Mouse (Mus musculus): ENCODE measurements at regions not wholly inside any gene's neighbourhood (a gene's known extent, or its start where the extent isn't known, plus 50 kb on each side); places are given as distances from the start of the nearest gene placed in this dataset.

GRCm38 (mm10) chr10:124250004-124250403, 986.2 kb downstream of the Fam19a2 start:
- 57% methylated on average over 4 of the region's 4 CpGs for WGBS
- H3K27ac ChIP-seq (ENCODE audit: low read depth), result no peak overlapping the region
- TF ChIP-seq EP300 (IDR thresholded peaks at IDR 0.05; ENCODE audit: low read depth) (no peak), CTCF (IDR thresholded peaks at IDR 0.05; ENCODE audit: low read depth) (no peak)
- H3K9me3 ChIP-seq (replicated peaks; ENCODE audit: control insufficient read depth, low read length), result no peaks in the 10 kb centered on the region
- ATAC-seq (ENCODE audit: insufficient read depth, low read depth) (no peak), DNase-seq (ENCODE audit: low spot score) (no peak)
- no peak overlapping the region for H3K4me3 ChIP-seq (ENCODE audit: low read depth, low read length)
- no peak overlapping the region for H3K9ac ChIP-seq (replicated peaks; ENCODE audit: low read depth, low read length)
- no peaks in the 10 kb centered on the region for H3K27me3 ChIP-seq (ENCODE audit: control insufficient read depth, insufficient read depth, low read length)
- no peak overlapping the region for H3K4me2 ChIP-seq (ENCODE audit: low read depth, low read length)
- no peaks in the 10 kb centered on the region for H3K4me1 ChIP-seq (ENCODE audit: control insufficient read depth, insufficient read depth)
- H3K36me3 ChIP-seq (replicated peaks; ENCODE audit: control insufficient read depth, insufficient read depth, low read length), result no peaks in the 10 kb centered on the region

- Histone ChIP-seq H3K9me3 (replicated peaks; ENCODE audit: control insufficient read depth, low read length) (no peaks in the 10 kb centered on the region), H3K4me1 (ENCODE audit: control insufficient read depth, insufficient read depth) (no peaks in the 10 kb centered on the region), H3K27ac (ENCODE audit: low read depth) (no peak overlapping the region), H3K9ac (replicated peaks; ENCODE audit: low read depth, low read length) (peak overlapping the region; percentile 38; the same call in 1 of the 2 replicates), H3K27me3 (ENCODE audit: control insufficient read depth, insufficient read depth, low read length) (no peaks in the 10 kb centered on the region), H3K4me3 (ENCODE audit: low read depth, low read length) (peak overlapping the region; percentile 40), H3K4me2 (ENCODE audit: low read depth, low read length) (peak overlapping the region; percentile 54), H3K36me3 (replicated peaks; ENCODE audit: control insufficient read depth, insufficient read depth, low read length) (no peaks in the 10 kb centered on the region)
- ATAC-seq (ENCODE audit: insufficient read depth, low read depth) (peak; percentile 57; the same call in 1 of the 2 replicates), DNase-seq (ENCODE audit: low spot score) (peak; percentile 20)
- WGBS, result 36% methylated on average over 18 of the region's 18 CpGs
- TF ChIP-seq CTCF (IDR thresholded peaks at IDR 0.05; ENCODE audit: low read depth) (no peak), EP300 (IDR thresholded peaks at IDR 0.05; ENCODE audit: low read depth) (no peak)
Observed at GRCm38 (mm10) chr10:124288301-124288995, 1024.7 kb downstream of the Fam19a2 start.

- Histone ChIP-seq H3K4me1 (ENCODE audit: control insufficient read depth, insufficient read depth) (no peaks in the 10 kb centered on the region), H3K9me3 (replicated peaks; ENCODE audit: control insufficient read depth, low read length) (no peaks in the 10 kb centered on the region), H3K4me2 (ENCODE audit: low read depth, low read length) (no peak overlapping the region), H3K9ac (replicated peaks; ENCODE audit: low read depth, low read length) (no peak overlapping the region), H3K4me3 (ENCODE audit: low read depth, low read length) (no peak overlapping the region), H3K27ac (ENCODE audit: low read depth) (no peak overlapping the region), H3K36me3 (replicated peaks; ENCODE audit: control insufficient read depth, insufficient read depth, low read length) (no peaks in the 10 kb centered on the region), H3K27me3 (ENCODE audit: control insufficient read depth, insufficient read depth, low read length) (no peaks in the 10 kb centered on the region)
- TF ChIP-seq EP300 (IDR thresholded peaks at IDR 0.05; ENCODE audit: low read depth) (no peak), CTCF (IDR thresholded peaks at IDR 0.05; ENCODE audit: low read depth) (no peak)
- ATAC-seq (ENCODE audit: insufficient read depth, low read depth), result no peak
- WGBS, result 64% methylated on average over 2 of the region's 2 CpGs
- DNase-seq (ENCODE audit: low spot score), result no peak
Observed at GRCm38 (mm10) chr10:124297198-124297677, 1033.4 kb downstream of the Fam19a2 start.

DNA sequence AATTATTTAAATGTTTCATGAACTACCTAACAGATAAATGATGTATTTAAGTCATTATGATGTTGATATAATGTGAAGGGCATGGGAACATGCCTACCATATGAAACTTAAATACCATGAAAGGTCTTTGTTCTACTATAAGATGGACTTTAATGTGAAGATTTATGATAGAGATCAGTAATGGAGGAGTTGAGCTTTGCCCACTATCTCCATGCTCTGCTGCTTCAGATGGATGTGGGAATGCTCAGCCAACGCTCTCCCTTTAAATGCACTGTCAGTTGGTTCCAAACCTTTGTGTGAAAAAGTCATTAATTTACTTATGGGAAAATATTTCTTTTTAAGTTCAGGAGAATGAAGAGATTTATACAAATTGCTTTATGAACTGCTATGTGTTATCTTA, 1040.9 kb downstream of the Fam19a2 start:
- no peak for TF ChIP-seq CTCF (IDR thresholded peaks at IDR 0.05; ENCODE audit: low read depth)
- TF ChIP-seq EP300 (IDR thresholded peaks at IDR 0.05; ENCODE audit: low read depth), result no peak
- no peak overlapping the region for H3K27ac ChIP-seq (ENCODE audit: low read depth)
- H3K27me3 ChIP-seq (ENCODE audit: control insufficient read depth, insufficient read depth, low read length), result no peaks in the 10 kb centered on the region
- ATAC-seq (ENCODE audit: insufficient read depth, low read depth) (no peak), DNase-seq (ENCODE audit: low spot score) (no peak)
- H3K4me2 ChIP-seq (ENCODE audit: low read depth, low read length), result no peak overlapping the region
- H3K36me3 ChIP-seq (replicated peaks; ENCODE audit: control insufficient read depth, insufficient read depth, low read length), result no peaks in the 10 kb centered on the region
- no peaks in the 10 kb centered on the region for H3K4me1 ChIP-seq (ENCODE audit: control insufficient read depth, insufficient read depth)
- no peak overlapping the region for H3K9ac ChIP-seq (replicated peaks; ENCODE audit: low read depth, low read length)
- WGBS, result 84% methylated on average over 1 of the region's 1 CpGs
- no peak overlapping the region for H3K4me3 ChIP-seq (ENCODE audit: low read depth, low read length)
- no peaks in the 10 kb centered on the region for H3K9me3 ChIP-seq (replicated peaks; ENCODE audit: control insufficient read depth, low read length)

- TF ChIP-seq EP300 (IDR thresholded peaks at IDR 0.05; ENCODE audit: low read depth), result no peak
- no peak for TF ChIP-seq CTCF (IDR thresholded peaks at IDR 0.05; ENCODE audit: low read depth)
- Histone ChIP-seq H3K4me3 (ENCODE audit: low read depth, low read length) (no peak overlapping the region), H3K9me3 (replicated peaks; ENCODE audit: control insufficient read depth, low read length) (no peaks in the 10 kb centered on the region), H3K27ac (ENCODE audit: low read depth) (no peak overlapping the region), H3K36me3 (replicated peaks; ENCODE audit: control insufficient read depth, insufficient read depth, low read length) (no peaks in the 10 kb centered on the region), H3K4me1 (ENCODE audit: control insufficient read depth, insufficient read depth) (no peaks in the 10 kb centered on the region), H3K9ac (replicated peaks; ENCODE audit: low read depth, low read length) (no peak overlapping the region), H3K27me3 (ENCODE audit: control insufficient read depth, insufficient read depth, low read length) (no peaks in the 10 kb centered on the region), H3K4me2 (ENCODE audit: low read depth, low read length) (no peak overlapping the region)
- ATAC-seq (ENCODE audit: insufficient read depth, low read depth), result no peak
- 78% methylated on average over 3 of the region's 3 CpGs for WGBS
- no peak for DNase-seq (ENCODE audit: low spot score)
Observed at GRCm38 (mm10) chr10:124305644-124306043, 1041.8 kb downstream of the Fam19a2 start.

DNA sequence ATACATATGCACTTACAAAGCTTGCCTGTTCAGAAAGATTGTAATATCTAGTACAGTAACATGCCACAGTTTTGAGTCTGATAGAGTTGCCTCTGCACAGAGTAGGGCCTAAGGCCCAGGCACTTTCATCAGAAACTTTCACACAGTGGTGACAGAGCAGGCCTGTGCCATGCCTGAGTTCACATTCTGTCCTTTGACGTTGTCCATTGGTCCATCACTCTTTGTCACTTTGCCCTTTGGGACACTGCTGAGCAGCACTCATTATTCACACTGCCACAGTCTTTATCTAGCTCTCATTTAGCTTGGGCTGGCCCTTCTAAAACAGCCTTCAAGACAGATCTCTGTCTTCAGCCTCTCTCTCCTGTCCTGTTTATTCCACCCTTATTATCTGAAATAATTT, 1055.0 kb downstream of the Fam19a2 start:
- Histone ChIP-seq H3K4me1 (ENCODE audit: control insufficient read depth, insufficient read depth) (no peaks in the 10 kb centered on the region), H3K27ac (ENCODE audit: low read depth) (no peak overlapping the region), H3K9me3 (replicated peaks; ENCODE audit: control insufficient read depth, low read length) (no peaks in the 10 kb centered on the region), H3K9ac (replicated peaks; ENCODE audit: low read depth, low read length) (no peak overlapping the region), H3K4me2 (ENCODE audit: low read depth, low read length) (no peak overlapping the region), H3K27me3 (ENCODE audit: control insufficient read depth, insufficient read depth, low read length) (no peaks in the 10 kb centered on the region), H3K4me3 (ENCODE audit: low read depth, low read length) (no peak overlapping the region), H3K36me3 (replicated peaks; ENCODE audit: control insufficient read depth, insufficient read depth, low read length) (no peaks in the 10 kb centered on the region)
- ATAC-seq (ENCODE audit: insufficient read depth, low read depth) (no peak), DNase-seq (ENCODE audit: low spot score) (no peak)
- 43% methylated on average over 1 of the region's 1 CpGs for WGBS
- TF ChIP-seq EP300 (IDR thresholded peaks at IDR 0.05; ENCODE audit: low read depth) (no peak), CTCF (IDR thresholded peaks at IDR 0.05; ENCODE audit: low read depth) (no peak)
